Mouse (Mus musculus): ENCODE measurements at regions not wholly inside any gene's neighbourhood (a gene's known extent, or its start where the extent isn't known, plus 50 kb on each side); places are given as distances from the start of the nearest gene placed in this dataset.

DNA sequence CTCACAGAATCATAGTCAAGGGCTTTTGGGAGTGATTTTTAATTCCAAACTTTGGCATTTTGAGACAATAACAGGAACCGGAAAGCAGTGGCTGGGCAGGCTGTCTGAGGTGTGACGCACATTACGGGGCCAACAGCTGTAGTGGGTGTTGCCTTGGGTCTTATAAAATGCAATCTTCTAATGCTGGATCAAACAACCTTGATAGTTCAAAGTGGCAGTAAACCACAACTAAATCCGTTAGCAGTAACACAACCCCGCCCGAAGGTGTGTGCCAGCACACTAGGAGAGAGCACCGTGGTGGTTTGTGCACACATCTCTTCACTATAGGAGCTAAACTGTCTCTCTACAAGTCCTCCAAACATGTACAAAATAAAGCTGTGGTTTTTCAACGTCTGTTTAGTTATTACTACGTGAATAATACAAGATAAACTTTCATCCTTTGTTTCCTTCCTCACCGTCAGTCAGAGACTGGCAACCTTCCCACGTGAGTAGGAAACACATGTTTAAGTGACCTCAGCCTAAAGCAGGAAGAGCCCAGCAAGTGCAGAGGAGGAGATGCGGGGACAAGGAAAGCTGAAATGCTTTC lies 72.0 kb upstream of the Dph5 start:
- peak; percentile 72 for ATAC-seq (ENCODE audit: poor library complexity, severe bottlenecking)

GRCm38 (mm10) chr3:115816328-115817160 lies 71.1 kb upstream of the Dph5 start:
- no peak for ATAC-seq (ENCODE audit: poor library complexity, severe bottlenecking)

GRCm38 (mm10) chr3:115817771-115818170 lies 69.9 kb upstream of the Dph5 start:
- no peak for ATAC-seq (ENCODE audit: poor library complexity, severe bottlenecking)

- ATAC-seq (ENCODE audit: poor library complexity, severe bottlenecking): peak; percentile 50
Measured at GRCm38 (mm10) chr3:115818734-115819133, 68.9 kb upstream of the Dph5 start.

- no peak for ATAC-seq (ENCODE audit: poor library complexity, severe bottlenecking)
Measured at GRCm38 (mm10) chr3:115819401-115820138, 68.1 kb upstream of the Dph5 start.

DNA sequence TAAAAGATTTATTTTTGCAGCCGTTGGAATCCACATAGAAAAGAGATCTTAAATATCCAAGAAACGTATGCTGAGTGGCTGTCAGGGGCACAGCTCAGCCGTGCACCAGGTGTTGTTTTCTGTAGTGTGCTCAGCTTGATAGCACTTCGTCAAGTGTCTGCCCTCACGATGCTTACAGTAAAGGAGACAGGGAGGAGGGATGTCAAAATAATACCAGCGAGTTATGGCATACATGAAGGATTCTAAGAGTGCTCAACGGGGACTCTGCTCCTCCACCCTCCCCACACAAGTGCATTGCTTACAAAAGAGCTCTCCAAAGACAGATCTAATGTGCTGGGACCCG lies 67.5 kb upstream of the Dph5 start:
- ATAC-seq (ENCODE audit: poor library complexity, severe bottlenecking): no peak

DNA sequence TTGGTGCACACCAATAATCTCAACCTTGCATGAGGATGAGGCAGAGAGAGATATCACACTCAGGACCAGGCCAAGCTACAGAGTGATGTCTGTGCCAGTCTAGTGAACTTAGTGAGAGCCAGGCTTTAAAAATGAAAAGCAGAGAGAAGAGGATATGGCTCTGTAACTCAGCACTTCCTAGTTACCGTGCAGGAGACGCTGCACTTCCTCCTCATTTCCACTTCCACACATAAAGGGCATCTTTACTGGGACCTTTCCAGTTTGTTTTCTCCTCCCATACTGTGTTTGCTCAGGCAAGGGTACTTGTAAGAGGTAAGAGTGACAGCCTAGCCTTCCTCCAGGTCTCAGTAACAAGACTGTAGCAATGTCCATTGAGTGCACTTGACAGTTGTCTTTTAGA lies 66.0 kb upstream of the Dph5 start:
- ATAC-seq (ENCODE audit: poor library complexity, severe bottlenecking): no peak

DNA sequence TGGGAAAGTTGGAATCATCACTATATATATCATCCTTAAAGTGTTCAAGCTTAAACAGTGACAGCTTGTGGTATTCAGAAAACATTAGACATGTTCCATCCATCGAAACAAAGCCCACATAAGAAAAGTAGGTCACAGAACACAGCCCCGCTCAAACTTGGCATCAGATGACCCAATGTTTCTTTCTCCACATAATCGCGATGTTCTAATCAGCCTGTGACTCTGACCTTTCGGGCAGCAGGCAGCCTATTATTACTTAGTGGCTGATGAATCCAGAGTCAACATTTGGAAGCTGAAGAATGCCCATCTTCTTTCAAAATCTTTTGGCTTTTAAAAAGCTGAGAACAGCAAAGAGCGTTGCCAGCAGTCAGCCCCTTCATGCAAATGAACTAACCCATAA lies 65.1 kb upstream of the Dph5 start:
- ATAC-seq (ENCODE audit: poor library complexity, severe bottlenecking): no peak

DNA sequence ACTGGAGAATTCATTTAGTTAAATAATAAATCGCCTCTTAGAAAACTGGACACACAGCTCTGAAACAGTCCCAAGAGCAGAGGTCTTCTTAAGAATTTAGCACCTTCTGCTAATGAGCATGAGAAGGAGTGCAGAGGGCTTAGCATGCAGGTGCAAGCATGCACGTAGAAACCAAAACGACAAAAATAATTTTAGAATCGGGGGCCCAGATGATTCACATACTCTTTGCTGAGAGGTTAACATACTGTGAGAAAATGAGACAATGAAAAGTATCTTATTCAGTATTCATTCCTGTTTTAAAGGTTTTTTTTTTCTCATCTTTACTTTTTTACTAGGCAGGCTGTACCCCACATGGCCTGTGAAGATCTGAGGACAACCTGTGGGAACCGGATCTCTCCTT lies 63.9 kb upstream of the Dph5 start:
- ATAC-seq (ENCODE audit: poor library complexity, severe bottlenecking): no peak

GRCm38 (mm10) chr3:115824792-115825191 lies 62.8 kb upstream of the Dph5 start:
- no peak for ATAC-seq (ENCODE audit: poor library complexity, severe bottlenecking)

GRCm38 (mm10) chr3:115835381-115835780 lies 52.3 kb upstream of the Dph5 start:
- ATAC-seq (ENCODE audit: poor library complexity, severe bottlenecking): no peak

GRCm38 (mm10) chr3:115837617-115838216 lies 49.9 kb upstream of the Dph5 start:
- ATAC-seq (ENCODE audit: poor library complexity, severe bottlenecking): no peak
